In genomic region chr6:99440606-99441005, GRCm38 (mm10) we compare ENCODE assay signal across 12 mouse cellular contexts.
DNase-seq lines count a peak whose midpoint lies in the region; ATAC-seq and TF ChIP-seq lines count a peak whose summit lies in the region.
"Had no signal": no experiment of that assay in that cellular context is flagged by ENCODE, and none has a peak within 500 bp of the region (broad histone marks: within the 10 kb centered on the region; RNA-seq: fewer than 3 reads in every experiment).

No protein-coding gene starts in this region.

- H3K9ac ChIP-seq in heart, embryonic 11.5 days (ENCODE audit: low read depth, low read length), result no peak overlapping the region
- no peak overlapping the region for H3K9ac ChIP-seq in embryonic facial prominence, embryonic 15.5 days
- H3K9ac ChIP-seq in midbrain, embryonic 15.5 days, result no peak overlapping the region
- H3K9ac ChIP-seq: liver, postnatal 0 days had no signal

- H3K4me2 ChIP-seq in heart, embryonic 11.5 days, result no peak overlapping the region
- no peak overlapping the region for H3K4me2 ChIP-seq in embryonic facial prominence, embryonic 15.5 days (replicated peaks)
- H3K4me2 ChIP-seq in midbrain, embryonic 15.5 days, result no peak overlapping the region

- TF ChIP-seq CTCF in layer of hippocampus, adult 2 months (conservative IDR thresholded peaks at IDR 0.05), result no peak

- H3K27me3 ChIP-seq in heart, embryonic 11.5 days (ENCODE audit: control insufficient read depth, insufficient read depth, low read length), result no peaks in the 10 kb centered on the region
- H3K27me3 ChIP-seq in embryonic facial prominence, embryonic 15.5 days, result no peaks in the 10 kb centered on the region
- H3K27me3 ChIP-seq in midbrain, embryonic 15.5 days (replicated peaks), result no peaks in the 10 kb centered on the region
- H3K27me3 ChIP-seq: CH12.LX had no signal

- no peak for DNase-seq in heart, adult 18-20 months
- no peak for DNase-seq in layer of hippocampus, adult 2 months (ENCODE audit: low spot score in 2 of 2)
- DNase-seq in layer of hippocampus, postnatal 14 days (ENCODE audit: low spot score in 2 of 2), result no peak
- no peak for DNase-seq in thymus, postnatal 10 days (ENCODE audit: low spot score in 2 of 2)
- DNase-seq in ovary, adult 18-20 months (ENCODE audit: low spot score), result no peak
- DNase-seq: adrenal gland, postnatal 25 days; cerebellum, adult 11 months; liver, postnatal 0 days had no signal

- H3K36me3 ChIP-seq in heart, embryonic 11.5 days (ENCODE audit: control insufficient read depth, insufficient read depth, low read length), result no peaks in the 10 kb centered on the region
- H3K36me3 ChIP-seq in embryonic facial prominence, embryonic 15.5 days, result no peaks in the 10 kb centered on the region
- H3K36me3 ChIP-seq in midbrain, embryonic 15.5 days (replicated peaks), result no peaks in the 10 kb centered on the region

- WGBS in heart, embryonic 11.5 days (ENCODE audit: insufficient replicate concordance), result 97% methylated on average over 2 of the region's 2 CpGs
- WGBS in embryonic facial prominence, embryonic 15.5 days, result 87% methylated on average over 2 of the region's 2 CpGs
- 96% methylated on average over 2 of the region's 2 CpGs for WGBS in midbrain, embryonic 15.5 days

- no peaks in the 10 kb centered on the region for H3K9me3 ChIP-seq in heart, embryonic 11.5 days (replicated peaks; ENCODE audit: control insufficient read depth, low read length)
- no peaks in the 10 kb centered on the region for H3K9me3 ChIP-seq in embryonic facial prominence, embryonic 15.5 days (replicated peaks)
- no peaks in the 10 kb centered on the region for H3K9me3 ChIP-seq in midbrain, embryonic 15.5 days

- ATAC-seq in heart, embryonic 11.5 days (replicated peaks; ENCODE audit: insufficient number of reproducible peaks, low FRiP score, low TSS enrichment), result no peak
- no peak for ATAC-seq in embryonic facial prominence, embryonic 15.5 days (ENCODE audit: insufficient number of reproducible peaks, low FRiP score, low TSS enrichment, low read depth)
- ATAC-seq in midbrain, embryonic 15.5 days (replicated peaks), result 0 out of 2 replicates have a peak, but pooled peaks have one; percentile 24
- ATAC-seq: liver, postnatal 0 days had no signal

- H3K4me1 ChIP-seq in heart, embryonic 11.5 days (ENCODE audit: control insufficient read depth, insufficient read depth, low read length), result peaks cover 20% of the 10 kb centered on the region
- peaks cover 33% of the 10 kb centered on the region for H3K4me1 ChIP-seq in embryonic facial prominence, embryonic 15.5 days
- H3K4me1 ChIP-seq in midbrain, embryonic 15.5 days, result peaks cover 28% of the 10 kb centered on the region

- no peak overlapping the region for H3K4me3 ChIP-seq in heart, embryonic 11.5 days (ENCODE audit: low read depth, low read length)
- H3K4me3 ChIP-seq in layer of hippocampus, adult 2 months, result no peak overlapping the region
- no peak overlapping the region for H3K4me3 ChIP-seq in embryonic facial prominence, embryonic 15.5 days (replicated peaks)
- no peak overlapping the region for H3K4me3 ChIP-seq in midbrain, embryonic 15.5 days

- H3K27ac ChIP-seq in heart, embryonic 11.5 days (ENCODE audit: low read depth, low read length), result peak overlapping the region; percentile 57; the same call in 1 of the 2 replicates
- peak overlapping the region; percentile 79 for H3K27ac ChIP-seq in layer of hippocampus, adult 2 months
- peak overlapping the region; percentile 82; the same call in 1 of the 2 replicates for H3K27ac ChIP-seq in embryonic facial prominence, embryonic 15.5 days (replicated peaks)
- H3K27ac ChIP-seq in midbrain, embryonic 15.5 days, result 0 out of 2 replicates have a peak overlapping the region, but pooled peaks have one; percentile 66
